Mouse (Mus musculus) cerebellum, adult 8-10 months (tissue): ENCODE data around the gene Dglucy.

Experiments used
- DNase-seq: peaks from one replicate; pipeline ENCODE4 v3.0.0; 2022

Gene Dglucy

GRCm38 (mm10) chr12:100844546-100844945 lies 65.7 kb downstream of the Dglucy start:
- DNase-seq = no peak

- no peak for DNase-seq
Measured at GRCm38 (mm10) chr12:100845829-100846228, 67.0 kb downstream of the Dglucy start.

- no peak for DNase-seq
Measured at GRCm38 (mm10) chr12:100846566-100846965, 67.7 kb downstream of the Dglucy start.

DNA sequence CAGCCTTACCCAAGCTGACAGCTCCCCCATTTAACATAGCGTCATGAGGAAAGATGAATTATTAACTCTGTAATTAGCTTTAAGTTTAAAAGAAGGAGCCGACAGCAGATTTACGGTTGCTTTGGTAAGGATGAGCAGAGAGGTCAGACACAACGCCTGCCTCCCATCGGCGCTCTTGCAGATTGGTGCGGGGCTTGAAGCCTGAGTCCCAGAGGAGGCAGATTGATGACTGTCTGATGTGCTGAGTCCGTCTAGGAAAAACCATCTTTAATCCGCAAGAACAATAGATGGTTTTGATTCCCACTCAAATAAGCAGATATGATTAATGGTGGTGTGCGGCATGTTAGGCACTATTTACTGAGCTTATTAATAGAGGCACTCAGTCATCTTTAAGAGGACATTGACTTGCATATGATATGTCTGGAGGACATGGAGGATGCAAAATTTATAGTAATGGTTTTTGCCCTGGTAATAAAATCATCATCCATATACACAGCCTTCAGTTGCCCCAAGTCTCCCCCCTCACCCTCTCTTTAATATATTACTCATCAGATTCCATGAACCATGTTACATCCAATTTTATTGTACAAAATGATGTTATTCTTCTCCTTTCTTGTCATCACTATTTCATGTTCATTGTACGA lies 68.7 kb downstream of the Dglucy start:
- DNase-seq = no peak

- peak; percentile 70 for DNase-seq
Measured at GRCm38 (mm10) chr12:100849421-100850138, 70.7 kb downstream of the Dglucy start.

DNA sequence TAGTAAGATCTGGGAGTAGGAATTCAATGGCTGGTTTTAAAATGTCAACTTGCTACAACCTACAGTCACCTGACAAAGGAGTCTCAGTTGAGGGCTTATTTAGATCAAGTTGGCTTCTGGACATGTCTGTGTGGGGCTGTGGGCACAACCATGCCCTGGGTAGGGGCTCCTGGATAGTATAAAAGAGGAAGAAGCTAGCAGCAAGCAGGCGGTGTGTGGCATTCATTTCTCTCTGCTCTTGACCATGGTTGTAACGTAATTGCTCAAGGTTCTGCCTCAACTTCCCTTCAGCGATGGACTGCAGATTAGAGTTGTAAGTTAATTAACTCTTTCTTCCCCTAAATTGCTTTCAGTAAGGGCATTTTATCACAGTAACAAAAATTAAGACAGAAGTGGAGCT lies 73.5 kb downstream of the Dglucy start:
- DNase-seq = no peak

GRCm38 (mm10) chr12:100856337-100856736 lies 77.5 kb downstream of the Dglucy start:
- no peak for DNase-seq

GRCm38 (mm10) chr12:100857791-100858190 lies 78.9 kb downstream of the Dglucy start:
- peak; percentile 69 for DNase-seq

DNA sequence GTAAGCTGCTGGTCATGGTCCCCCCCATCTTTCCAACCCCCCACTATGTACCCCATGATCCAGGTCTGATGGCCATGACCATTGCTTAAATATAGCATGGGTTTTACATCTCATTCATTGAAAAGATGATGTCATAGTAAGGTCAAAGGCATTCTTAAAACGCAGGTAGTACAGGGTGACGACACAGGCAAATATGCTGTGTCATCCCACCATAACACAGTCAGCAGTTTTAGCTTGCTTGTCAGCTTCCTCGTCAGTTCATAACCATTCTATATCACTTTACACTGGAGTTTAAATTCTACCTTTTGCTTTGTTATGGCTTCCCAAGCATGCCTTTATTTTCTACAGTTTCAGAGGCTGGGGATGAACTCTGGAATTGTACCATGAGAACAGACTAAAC lies 83.4 kb downstream of the Dglucy start:
- DNase-seq = no peak

DNA sequence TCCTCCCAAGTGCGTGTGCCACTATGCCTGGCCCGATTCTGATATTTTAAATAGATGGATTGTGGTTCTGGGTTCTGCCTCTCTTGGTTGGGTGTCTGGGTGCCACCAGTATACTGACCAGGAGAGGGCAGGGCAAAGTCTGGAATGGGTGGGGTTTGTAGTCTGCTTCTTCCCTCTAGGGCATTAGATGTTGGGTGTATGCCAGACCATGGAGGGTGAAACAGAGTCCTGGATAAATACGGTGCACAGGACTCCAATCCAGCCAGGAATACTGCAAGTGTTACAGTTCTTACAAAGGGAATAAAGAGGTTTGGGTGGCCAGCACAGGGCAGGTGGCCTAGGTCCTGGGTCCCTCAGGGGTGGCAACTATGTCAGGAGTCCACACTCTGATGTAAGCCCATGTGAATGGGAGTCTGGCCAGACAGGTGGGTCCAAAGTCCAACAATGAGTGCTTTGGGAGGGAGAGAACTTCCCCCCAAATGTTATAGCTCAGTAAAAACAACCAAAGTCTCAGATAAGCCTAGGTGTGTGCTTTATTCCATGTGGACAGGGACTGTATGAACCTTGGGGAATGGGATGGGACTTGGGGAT lies 84.1 kb downstream of the Dglucy start:
- DNase-seq = no peak

DNA sequence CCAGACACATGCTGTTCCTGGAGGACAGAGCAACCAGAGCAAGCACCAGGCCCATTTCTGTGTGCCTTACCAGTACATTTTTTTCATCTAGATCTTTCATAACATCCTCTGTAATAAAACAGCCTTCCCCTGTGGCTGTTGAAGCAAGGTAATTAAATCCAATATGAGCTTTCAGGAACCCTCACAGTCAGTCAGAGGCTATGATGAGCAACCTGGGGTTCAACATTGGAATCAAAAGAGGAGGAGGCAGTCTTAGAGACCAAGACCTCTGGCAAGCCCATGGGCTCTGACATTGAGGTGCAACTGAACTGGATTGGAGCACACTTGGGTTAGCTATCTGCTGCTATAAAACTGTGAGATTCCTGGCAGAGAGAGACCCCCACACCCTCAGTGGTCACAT lies 86.2 kb downstream of the Dglucy start:
- no peak for DNase-seq

DNA sequence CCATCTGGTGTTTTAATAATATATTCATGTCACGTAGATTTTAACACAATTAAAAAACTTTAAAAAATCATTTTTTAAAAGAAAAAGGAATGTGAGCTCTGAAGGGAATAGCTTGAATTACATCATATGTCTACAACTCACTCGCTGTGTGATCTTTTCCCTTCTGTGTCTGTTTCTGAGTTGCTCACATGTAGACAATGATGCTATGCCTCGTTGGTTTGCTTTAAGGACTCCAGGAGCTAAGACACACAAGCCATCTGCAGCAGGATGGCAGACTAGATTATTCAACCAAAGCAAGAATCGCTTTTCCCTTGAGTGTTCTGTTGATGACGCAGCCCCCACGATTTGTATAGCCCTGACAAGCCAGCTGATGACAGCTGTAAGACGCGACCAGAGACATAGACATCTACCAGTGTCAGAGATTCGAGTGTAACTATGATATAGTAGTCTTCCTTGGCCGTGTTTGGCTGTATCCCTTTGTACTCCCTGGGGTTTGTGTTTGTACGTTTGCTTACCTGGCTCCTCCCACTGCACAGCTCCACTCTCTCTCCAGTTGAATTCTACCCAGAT lies 86.7 kb downstream of the Dglucy start:
- DNase-seq = no peak

- DNase-seq = peak; percentile 94
Measured at GRCm38 (mm10) chr12:100867097-100867496, 88.2 kb downstream of the Dglucy start.

DNA sequence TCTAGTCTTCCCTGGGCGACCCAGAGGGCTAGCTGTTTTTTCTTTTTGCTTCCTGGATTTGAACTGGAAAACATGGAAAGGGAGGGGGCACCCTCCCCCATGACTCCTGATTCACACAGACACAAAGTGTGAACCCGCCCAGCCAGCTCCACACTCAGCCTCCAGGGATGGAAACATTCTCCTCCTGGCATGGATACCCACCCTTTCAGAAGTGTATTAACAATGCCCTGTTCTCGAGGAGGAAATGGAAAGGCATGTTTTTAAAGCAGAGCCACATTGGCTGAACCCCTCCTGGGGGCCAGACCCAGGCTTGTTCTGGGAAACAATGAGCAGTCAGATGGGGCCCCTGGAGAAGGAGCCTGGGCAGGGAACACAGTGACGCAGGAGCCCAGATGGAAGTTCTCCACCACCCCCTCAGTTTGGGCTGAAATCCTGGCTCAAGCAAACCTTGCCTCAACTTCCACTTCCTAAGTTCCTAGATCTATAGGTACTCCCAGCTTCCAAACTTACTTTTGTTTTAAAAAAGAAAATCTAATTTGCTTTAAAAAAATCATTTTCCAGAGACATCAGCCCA lies 89.3 kb downstream of the Dglucy start:
- DNase-seq = no peak

- no peak for DNase-seq
Measured at GRCm38 (mm10) chr12:100871234-100871633, 92.4 kb downstream of the Dglucy start.

DNA sequence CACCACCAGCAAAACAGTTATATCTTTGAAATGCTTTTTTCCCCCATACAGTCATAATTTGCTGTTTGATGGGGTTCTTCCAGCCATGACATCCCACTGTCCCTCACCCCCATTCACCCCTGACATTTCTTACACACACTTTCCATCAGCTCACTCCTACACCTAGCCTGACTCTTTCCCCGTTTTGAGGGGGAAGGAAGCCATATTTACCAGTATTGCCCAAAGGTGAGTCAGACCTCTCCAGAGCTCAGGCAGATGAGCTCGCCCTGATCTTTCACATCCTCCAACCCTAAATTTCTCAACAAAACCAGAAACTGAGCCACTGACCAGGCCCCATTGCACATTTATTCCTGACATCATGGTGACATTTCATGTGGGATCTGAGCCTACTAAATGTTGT lies 93.0 kb downstream of the Dglucy start:
- DNase-seq = no peak

DNA sequence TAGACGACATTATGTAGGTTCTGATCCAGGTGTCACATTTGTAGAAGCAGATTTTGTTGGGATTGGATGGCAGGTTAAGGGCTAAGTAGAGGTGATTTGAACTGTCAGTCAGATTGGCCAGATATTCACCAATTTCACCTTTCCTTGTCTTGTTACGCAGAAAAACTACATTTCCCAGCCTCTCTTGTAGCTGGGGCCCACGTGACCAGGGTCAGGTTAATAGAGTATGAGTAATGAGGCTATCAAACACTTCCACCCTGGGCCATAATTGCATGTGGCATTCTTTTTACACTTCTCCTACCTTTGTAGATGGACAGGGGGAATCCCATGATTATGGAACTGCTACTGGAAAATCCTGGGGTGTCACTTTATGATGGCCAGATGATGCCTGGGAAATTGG lies 94.8 kb downstream of the Dglucy start:
- no peak for DNase-seq

GRCm38 (mm10) chr12:100875553-100875952 lies 96.7 kb downstream of the Dglucy start:
- no peak for DNase-seq

DNA sequence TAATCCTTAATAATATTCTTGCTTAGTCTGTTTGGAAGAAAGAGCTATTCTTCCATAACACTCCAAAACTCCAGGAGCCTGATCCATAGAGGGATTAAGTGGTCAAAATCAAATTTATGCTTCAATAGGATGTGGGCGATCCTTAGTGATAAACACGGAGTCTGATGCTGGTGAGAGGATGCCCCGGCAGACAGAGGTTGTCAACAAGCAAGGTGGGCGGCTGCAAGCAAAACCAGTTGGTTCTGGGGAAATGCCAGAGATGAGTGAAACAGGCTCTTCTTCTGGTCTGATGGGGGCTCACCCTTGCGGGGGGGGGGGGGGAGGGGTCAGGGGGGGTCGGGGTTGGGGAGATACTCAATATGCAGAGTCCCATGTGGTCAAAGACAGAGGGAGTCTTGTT lies 97.1 kb downstream of the Dglucy start:
- no peak for DNase-seq

- no peak for DNase-seq
Measured at GRCm38 (mm10) chr12:100877936-100878335, 99.1 kb downstream of the Dglucy start.

GRCm38 (mm10) chr12:100878556-100878955 lies 99.7 kb downstream of the Dglucy start:
- DNase-seq = no peak

GRCm38 (mm10) chr12:100883168-100883567 lies 104.3 kb downstream of the Dglucy start:
- no peak for DNase-seq

- no peak for DNase-seq
Measured at GRCm38 (mm10) chr12:100885585-100885984, 106.7 kb downstream of the Dglucy start.

DNA sequence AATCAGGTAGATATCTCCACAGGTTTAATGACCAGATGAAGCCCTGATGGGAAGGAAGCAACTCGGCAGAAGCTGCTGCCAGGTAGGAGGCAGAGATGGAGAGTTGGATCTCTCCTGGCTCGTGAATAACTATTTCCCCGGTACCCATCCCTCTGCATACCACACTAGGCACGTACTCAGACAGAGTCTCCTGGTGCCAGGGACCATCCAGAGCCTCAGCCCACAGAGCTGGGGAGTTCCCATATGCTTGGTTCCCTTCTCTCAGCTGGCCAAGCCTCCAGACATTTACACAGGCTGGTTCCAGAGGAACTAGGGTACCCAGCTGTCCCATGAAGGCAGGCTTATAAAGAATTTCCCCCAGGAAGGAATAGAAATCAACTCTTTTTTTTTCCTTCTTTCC lies 108.0 kb downstream of the Dglucy start:
- DNase-seq = no peak
